Mouse (Mus musculus): ENCODE measurements at regions not wholly inside any gene's neighbourhood (a gene's known extent, or its start where the extent isn't known, plus 50 kb on each side); places are given as distances from the start of the nearest gene placed in this dataset.
A peak's percentile ranks its signal among the peaks of the same experiment; 100 is the strongest.

DNA sequence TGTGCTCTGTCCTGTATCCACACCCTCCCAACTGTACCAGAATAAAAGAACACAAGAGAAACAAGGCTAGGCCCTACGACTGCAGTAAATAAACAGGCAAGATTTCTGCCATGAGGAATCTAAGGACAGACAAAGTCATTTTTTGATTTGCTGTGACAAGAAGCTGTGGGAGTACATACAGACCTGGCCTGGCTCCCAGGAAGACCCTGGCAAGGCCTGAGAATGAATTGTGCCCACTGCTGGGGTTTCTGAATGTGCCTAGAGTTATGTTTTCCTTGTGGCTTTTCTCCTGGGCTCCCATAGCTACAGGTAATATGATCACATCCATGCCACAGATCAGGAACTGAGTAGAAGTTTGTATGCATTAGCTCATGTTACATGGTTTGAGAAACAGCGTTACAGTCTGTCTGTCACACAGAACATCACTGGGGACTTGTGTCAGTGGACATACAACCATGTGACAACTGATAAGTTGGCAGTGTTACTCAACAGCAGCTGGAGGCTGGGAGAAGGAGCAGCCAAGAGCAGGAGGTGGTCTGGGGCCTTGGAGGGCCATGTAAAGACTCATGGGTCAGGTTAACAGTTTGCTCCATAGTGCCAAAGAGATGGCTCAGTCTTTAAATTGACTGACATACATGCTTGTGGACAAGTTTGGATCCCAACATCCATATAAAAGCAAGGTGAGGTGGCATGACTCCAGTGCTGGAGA, 285.6 kb upstream of the Eif4g2 start:
- no peak overlapping the region for H3K4me3 ChIP-seq
- no peak overlapping the region for H3ac ChIP-seq (ENCODE audit: control insufficient read depth, insufficient read length)
- TF ChIP-seq TCF3 (IDR thresholded peaks at IDR 0.05; ENCODE audit: insufficient read length, low read depth) = no peak
- TF ChIP-seq POLR2AphosphoS2 (IDR thresholded peaks at IDR 0.05; ENCODE audit: insufficient read length, low read depth) = no peak
- TF ChIP-seq MAX (IDR thresholded peaks at IDR 0.05; ENCODE audit: low read depth) = no peak
- no peak for TF ChIP-seq CEBPB (IDR thresholded peaks at IDR 0.05; ENCODE audit: insufficient read depth, poor library complexity, severe bottlenecking)
- peak in 1 of 3 experiments; percentile 1 for TF ChIP-seq MYOD1 (IDR thresholded peaks at IDR 0.05; ENCODE audit: control insufficient read depth in 1 of 3, insufficient read length in 2 of 3, low read depth in 2 of 3)
- peak in 1 of 3 experiments; percentile 17 for TF ChIP-seq MYOG (IDR thresholded peaks at IDR 0.05; ENCODE audit: control insufficient read depth in 1 of 3, insufficient read depth in 1 of 3, insufficient read length in 2 of 3, low read depth in 2 of 3)
- TF ChIP-seq REST (IDR thresholded peaks at IDR 0.05; ENCODE audit: insufficient read depth, insufficient read length) = no peak
- no peak for TF ChIP-seq POLR2A (IDR thresholded peaks at IDR 0.05; ENCODE audit: insufficient read length, low read depth)
- TF ChIP-seq E2F4 (IDR thresholded peaks at IDR 0.05; ENCODE audit: insufficient read depth) = no peak
- no peak for TF ChIP-seq USF1 (IDR thresholded peaks at IDR 0.05; ENCODE audit: low read depth)
- no peaks in the 10 kb centered on the region for H3K36me3 ChIP-seq (ENCODE audit: control insufficient read depth, insufficient read depth)
- H3K27me3 ChIP-seq (ENCODE audit: control insufficient read depth, insufficient read depth, insufficient read length) = no peaks in the 10 kb centered on the region
- H3K4me2 ChIP-seq (ENCODE audit: low read depth) = peak overlapping the region; percentile 64
- H3K79me2 ChIP-seq (ENCODE audit: control insufficient read depth, insufficient read depth) = no peaks in the 10 kb centered on the region

DNA sequence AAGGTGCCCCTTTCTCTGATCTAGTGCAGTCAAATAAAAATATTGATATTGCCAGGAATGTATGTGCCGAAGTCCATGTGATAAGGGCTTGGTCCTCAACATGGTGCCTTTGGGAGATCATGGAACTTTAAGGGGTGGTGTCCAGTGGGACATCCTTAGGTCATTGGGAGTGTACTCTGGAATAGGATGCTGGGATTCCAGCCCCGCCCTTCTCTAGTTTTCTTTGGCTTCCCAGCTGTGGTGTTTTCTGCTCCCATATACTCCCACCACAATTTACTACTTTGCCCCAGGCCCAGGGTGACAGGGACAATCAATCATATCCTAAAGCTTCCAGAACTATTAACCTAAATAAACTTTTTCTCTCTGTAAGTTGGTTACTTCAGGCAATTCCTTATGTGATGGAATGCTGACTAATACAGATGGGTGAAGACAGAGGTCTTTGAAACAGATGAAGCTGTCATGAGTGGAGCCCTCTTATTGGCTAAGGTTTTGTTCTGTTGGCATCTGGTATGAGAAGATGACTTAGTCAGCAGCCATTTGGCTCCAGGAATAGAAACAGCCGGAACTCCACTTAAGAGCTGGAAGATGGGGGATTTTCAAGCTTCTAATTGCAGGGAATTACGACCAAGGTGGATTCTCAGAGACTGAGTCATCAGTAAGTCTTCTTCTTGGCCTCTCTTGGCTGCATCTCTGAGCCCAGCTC, 284.3 kb upstream of the Eif4g2 start:
- peak overlapping the region; percentile 64 for H3K4me2 ChIP-seq (ENCODE audit: low read depth)
- TF ChIP-seq TCF3 (IDR thresholded peaks at IDR 0.05; ENCODE audit: insufficient read length, low read depth) (no peak), SRF (IDR thresholded peaks at IDR 0.05; ENCODE audit: control insufficient read depth, insufficient read length, low read depth) (peak; percentile 30), POLR2A (IDR thresholded peaks at IDR 0.05; ENCODE audit: insufficient read length, low read depth) (no peak), TCF12 (IDR thresholded peaks at IDR 0.05; ENCODE audit: insufficient read depth, poor library complexity, severe bottlenecking) (peak; percentile 11), POLR2AphosphoS2 (IDR thresholded peaks at IDR 0.05; ENCODE audit: insufficient read length, low read depth) (no peak), CEBPB (IDR thresholded peaks at IDR 0.05; ENCODE audit: insufficient read depth, poor library complexity, severe bottlenecking) (peak; percentile 67), MYOG (IDR thresholded peaks at IDR 0.05; ENCODE audit: control insufficient read depth in 1 of 3, insufficient read depth in 1 of 3, insufficient read length in 2 of 3, low read depth in 2 of 3) (no peak)
- no peaks in the 10 kb centered on the region for H3K27me3 ChIP-seq (ENCODE audit: control insufficient read depth, insufficient read depth, insufficient read length)
- no peaks in the 10 kb centered on the region for H3K36me3 ChIP-seq (ENCODE audit: control insufficient read depth, insufficient read depth)
- H3K4me3 ChIP-seq = no peak overlapping the region
- no peaks in the 10 kb centered on the region for H3K79me2 ChIP-seq (ENCODE audit: control insufficient read depth, insufficient read depth)
- no peak overlapping the region for H3ac ChIP-seq (ENCODE audit: control insufficient read depth, insufficient read length)

DNA sequence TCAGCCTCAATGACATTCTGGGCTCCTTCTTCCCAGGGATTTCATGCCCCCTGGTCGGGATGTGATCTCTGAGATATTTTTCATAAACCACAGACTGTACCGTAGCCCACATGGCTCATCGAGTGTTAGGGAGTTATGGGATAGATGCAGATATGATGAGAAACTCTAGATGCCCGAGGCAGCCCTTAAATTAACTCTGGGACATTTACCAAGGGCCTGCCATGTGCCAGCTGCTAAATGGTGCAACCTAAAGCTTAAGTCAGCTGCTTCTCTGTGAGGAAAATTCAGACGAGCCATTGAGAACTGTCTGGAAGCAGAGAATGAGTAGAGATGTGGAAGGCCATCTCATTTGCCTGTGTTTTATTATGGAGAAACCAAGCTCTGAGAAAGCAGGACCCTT, 282.6 kb upstream of the Eif4g2 start:
- peak overlapping the region; percentile 48 for H3K4me2 ChIP-seq (ENCODE audit: low read depth)
- no peaks in the 10 kb centered on the region for H3K36me3 ChIP-seq (ENCODE audit: control insufficient read depth, insufficient read depth)
- no peak overlapping the region for H3K4me3 ChIP-seq
- no peak overlapping the region for H3ac ChIP-seq (ENCODE audit: control insufficient read depth, insufficient read length)
- no peaks in the 10 kb centered on the region for H3K79me2 ChIP-seq (ENCODE audit: control insufficient read depth, insufficient read depth)
- TF ChIP-seq TCF12 (IDR thresholded peaks at IDR 0.05; ENCODE audit: insufficient read depth, poor library complexity, severe bottlenecking) (no peak), POLR2AphosphoS2 (IDR thresholded peaks at IDR 0.05; ENCODE audit: insufficient read length, low read depth) (no peak), SRF (IDR thresholded peaks at IDR 0.05; ENCODE audit: control insufficient read depth, insufficient read length, low read depth) (no peak), MAX (IDR thresholded peaks at IDR 0.05; ENCODE audit: low read depth) (no peak), POLR2A (IDR thresholded peaks at IDR 0.05; ENCODE audit: insufficient read length, low read depth) (no peak), MYOG (IDR thresholded peaks at IDR 0.05; ENCODE audit: control insufficient read depth in 1 of 3, insufficient read depth in 1 of 3, insufficient read length in 2 of 3, low read depth in 2 of 3) (peak in 2 of 3 experiments; percentile 39 to 72), REST (IDR thresholded peaks at IDR 0.05; ENCODE audit: insufficient read depth, insufficient read length) (no peak), E2F4 (IDR thresholded peaks at IDR 0.05; ENCODE audit: insufficient read depth) (no peak), MYOD1 (IDR thresholded peaks at IDR 0.05; ENCODE audit: control insufficient read depth in 1 of 3, insufficient read length in 2 of 3, low read depth in 2 of 3) (peak in 2 of 3 experiments; percentile 67 to 74), CEBPB (IDR thresholded peaks at IDR 0.05; ENCODE audit: insufficient read depth, poor library complexity, severe bottlenecking) (no peak), TCF3 (IDR thresholded peaks at IDR 0.05; ENCODE audit: insufficient read length, low read depth) (no peak), USF1 (IDR thresholded peaks at IDR 0.05; ENCODE audit: low read depth) (no peak)
- H3K27me3 ChIP-seq (ENCODE audit: control insufficient read depth, insufficient read depth, insufficient read length) = no peaks in the 10 kb centered on the region

DNA sequence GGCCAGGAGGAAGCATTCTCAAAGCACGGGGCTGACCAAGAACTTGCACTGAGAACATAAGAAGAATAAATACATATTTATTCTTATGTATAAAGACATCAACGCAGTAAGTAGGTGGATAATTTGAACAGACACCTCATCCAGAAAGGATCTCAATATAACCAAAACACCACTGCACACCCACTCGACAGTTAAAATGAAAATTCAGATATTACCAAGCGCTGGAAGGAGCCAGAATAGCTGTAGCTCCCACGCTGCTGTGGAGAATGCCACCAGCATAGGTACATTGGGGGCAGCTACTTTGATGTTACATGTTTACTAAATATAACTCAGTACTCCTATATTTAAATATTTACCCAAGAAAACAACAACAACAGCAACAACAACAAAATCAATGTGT, 280.4 kb upstream of the Eif4g2 start:
- Histone ChIP-seq H3K27me3 (ENCODE audit: control insufficient read depth, insufficient read depth, insufficient read length) (no peaks in the 10 kb centered on the region), H3ac (ENCODE audit: control insufficient read depth, insufficient read length) (no peak overlapping the region), H3K4me3 (no peak overlapping the region), H3K36me3 (ENCODE audit: control insufficient read depth, insufficient read depth) (no peaks in the 10 kb centered on the region), H3K4me2 (ENCODE audit: low read depth) (no peak overlapping the region), H3K79me2 (ENCODE audit: control insufficient read depth, insufficient read depth) (no peaks in the 10 kb centered on the region)
- no peak for TF ChIP-seq REST (IDR thresholded peaks at IDR 0.05; ENCODE audit: insufficient read depth, insufficient read length)
- TF ChIP-seq SRF (IDR thresholded peaks at IDR 0.05; ENCODE audit: control insufficient read depth, insufficient read length, low read depth) = no peak
- no peak for TF ChIP-seq MYOD1 (IDR thresholded peaks at IDR 0.05; ENCODE audit: control insufficient read depth in 1 of 3, insufficient read length in 2 of 3, low read depth in 2 of 3)
- TF ChIP-seq POLR2AphosphoS2 (IDR thresholded peaks at IDR 0.05; ENCODE audit: insufficient read length, low read depth) = no peak

Data from myocyte (in vitro differentiated cells).